Mouse (Mus musculus): ENCODE results near the gene Bean1. TPM values are rescaled to one million over a fixed set of nuclear protein-coding genes. Genes with fewer than 3 reads are reported as not detected.

Bean1 gene
- polyA plus RNA-seq, 1 experiment from 2014 or later: 0.06 TPM

- H3K27me3 ChIP-seq: peaks cover 4% of the 10 kb centered on the region; the same call in 1 of the 2 replicates
- H3K9me3 ChIP-seq (replicated peaks): no peaks in the 10 kb centered on the region
- H3K27ac ChIP-seq (replicated peaks): no peak overlapping the region
- no peak overlapping the region for H3K4me2 ChIP-seq
- WGBS (ENCODE audit: insufficient replicate concordance): 54% methylated on average over 3 of the region's 3 CpGs
- H3K36me3 ChIP-seq (replicated peaks): no peaks in the 10 kb centered on the region
- no peak overlapping the region for H3K9ac ChIP-seq
- ATAC-seq (ENCODE audit: insufficient read depth): no peak
- no peak overlapping the region for H3K4me3 ChIP-seq (replicated peaks)
- H3K4me1 ChIP-seq (replicated peaks): no peaks in the 10 kb centered on the region
These were observed 35.0 kb downstream of the Bean1 start for GRCm38 (mm10) chr8:104205292-104205691.

DNA sequence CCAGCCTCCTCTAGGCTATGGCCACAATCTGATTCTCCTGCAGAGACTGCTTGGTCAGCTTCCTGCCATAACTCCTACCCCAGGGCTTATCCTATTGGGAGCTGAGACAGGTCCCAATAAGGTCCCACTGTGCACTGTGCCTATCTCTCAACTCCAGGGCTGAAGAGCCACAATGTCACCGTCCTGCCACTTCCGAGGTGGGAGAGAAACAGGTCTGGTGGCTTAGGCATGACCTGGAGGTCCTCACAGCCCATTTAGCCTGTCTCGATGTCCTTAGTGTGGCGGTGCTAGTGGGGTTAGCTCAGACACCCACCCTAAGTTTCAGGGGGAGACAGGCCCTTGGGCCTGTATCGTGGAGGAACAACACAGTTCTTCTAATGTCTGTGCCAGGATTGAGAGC is 47.4 kb downstream of the Bean1 start:
- WGBS (ENCODE audit: insufficient replicate concordance): 77% methylated on average over 5 of the region's 5 CpGs
- Histone ChIP-seq H3K4me1 (replicated peaks) (no peaks in the 10 kb centered on the region), H3K27me3 (peaks cover 3% of the 10 kb centered on the region; the same call in 1 of the 2 replicates), H3K9ac (no peak overlapping the region), H3K27ac (replicated peaks) (no peak overlapping the region), H3K9me3 (replicated peaks) (no peaks in the 10 kb centered on the region), H3K4me3 (replicated peaks) (no peak overlapping the region), H3K36me3 (replicated peaks) (no peaks in the 10 kb centered on the region), H3K4me2 (no peak overlapping the region)
- ATAC-seq (ENCODE audit: insufficient read depth): no peak

GRCm38 (mm10) chr8:104219079-104219478 is 48.8 kb downstream of the Bean1 start:
- no peak overlapping the region for H3K4me3 ChIP-seq (replicated peaks)
- no peaks in the 10 kb centered on the region; the same call in 1 of the 2 replicates for H3K27me3 ChIP-seq
- no peak overlapping the region for H3K27ac ChIP-seq (replicated peaks)
- no peak overlapping the region for H3K9ac ChIP-seq
- H3K4me1 ChIP-seq (replicated peaks): no peaks in the 10 kb centered on the region
- WGBS (ENCODE audit: insufficient replicate concordance): 12% methylated on average over 11 of the region's 11 CpGs
- ATAC-seq (ENCODE audit: insufficient read depth): no peak
- no peaks in the 10 kb centered on the region for H3K9me3 ChIP-seq (replicated peaks)
- no peak overlapping the region for H3K4me2 ChIP-seq
- H3K36me3 ChIP-seq (replicated peaks): no peaks in the 10 kb centered on the region

DNA sequence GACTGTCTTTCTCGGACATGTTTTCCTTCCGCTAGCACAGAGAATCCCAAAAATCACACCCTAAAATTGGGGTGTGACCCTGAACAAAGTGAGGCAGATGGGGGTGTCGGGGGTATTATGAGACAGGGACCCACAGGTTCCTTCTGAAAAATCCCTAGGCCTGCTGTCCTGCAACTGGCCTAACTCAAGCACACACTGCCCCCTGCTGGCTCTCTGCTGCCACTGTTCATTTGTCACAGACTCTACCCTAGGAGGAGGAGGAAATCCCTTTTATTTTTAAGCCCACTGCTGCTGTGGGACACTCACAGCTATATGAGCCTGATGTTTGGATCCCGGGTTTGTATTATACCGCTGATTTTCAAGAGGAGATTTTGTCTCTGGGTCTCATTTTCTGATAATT is 49.6 kb downstream of the Bean1 start:
- H3K4me1 ChIP-seq (replicated peaks): no peaks in the 10 kb centered on the region
- no peak overlapping the region for H3K4me3 ChIP-seq (replicated peaks)
- no peaks in the 10 kb centered on the region for H3K9me3 ChIP-seq (replicated peaks)
- 37% methylated on average over 5 of the region's 5 CpGs for WGBS (ENCODE audit: insufficient replicate concordance)
- no peaks in the 10 kb centered on the region; the same call in 1 of the 2 replicates for H3K27me3 ChIP-seq
- no peak overlapping the region for H3K4me2 ChIP-seq
- no peaks in the 10 kb centered on the region for H3K36me3 ChIP-seq (replicated peaks)
- H3K27ac ChIP-seq (replicated peaks): no peak overlapping the region
- ATAC-seq (ENCODE audit: insufficient read depth): no peak
- H3K9ac ChIP-seq: no peak overlapping the region

- Histone ChIP-seq H3K27me3 (no peaks in the 10 kb centered on the region), H3K27ac (replicated peaks) (no peak overlapping the region), H3K9ac (no peak overlapping the region), H3K36me3 (replicated peaks) (peaks cover 25% of the 10 kb centered on the region), H3K4me2 (no peak overlapping the region), H3K4me1 (replicated peaks) (peaks cover 7% of the 10 kb centered on the region), H3K9me3 (replicated peaks) (no peaks in the 10 kb centered on the region), H3K4me3 (replicated peaks) (no peak overlapping the region)
- WGBS (ENCODE audit: insufficient replicate concordance): 78% methylated on average over 5 of the region's 5 CpGs
- no peak for ATAC-seq (ENCODE audit: insufficient read depth)
These were observed 56.8 kb downstream of the Bean1 start for GRCm38 (mm10) chr8:104227048-104227447.

GRCm38 (mm10) chr8:104230377-104230776 is 60.1 kb downstream of the Bean1 start:
- ATAC-seq (ENCODE audit: insufficient read depth): peak; percentile 45; the same call in 1 of the 2 replicates
- no peak overlapping the region for H3K4me3 ChIP-seq (replicated peaks)
- H3K27me3 ChIP-seq: no peaks in the 10 kb centered on the region
- no peak overlapping the region for H3K27ac ChIP-seq (replicated peaks)
- H3K9me3 ChIP-seq (replicated peaks): no peaks in the 10 kb centered on the region
- 34% methylated on average over 9 of the region's 9 CpGs for WGBS (ENCODE audit: insufficient replicate concordance)
- peaks cover 7% of the 10 kb centered on the region for H3K4me1 ChIP-seq (replicated peaks)
- H3K9ac ChIP-seq: no peak overlapping the region
- peaks cover 33% of the 10 kb centered on the region for H3K36me3 ChIP-seq (replicated peaks)
- H3K4me2 ChIP-seq: no peak overlapping the region

DNA sequence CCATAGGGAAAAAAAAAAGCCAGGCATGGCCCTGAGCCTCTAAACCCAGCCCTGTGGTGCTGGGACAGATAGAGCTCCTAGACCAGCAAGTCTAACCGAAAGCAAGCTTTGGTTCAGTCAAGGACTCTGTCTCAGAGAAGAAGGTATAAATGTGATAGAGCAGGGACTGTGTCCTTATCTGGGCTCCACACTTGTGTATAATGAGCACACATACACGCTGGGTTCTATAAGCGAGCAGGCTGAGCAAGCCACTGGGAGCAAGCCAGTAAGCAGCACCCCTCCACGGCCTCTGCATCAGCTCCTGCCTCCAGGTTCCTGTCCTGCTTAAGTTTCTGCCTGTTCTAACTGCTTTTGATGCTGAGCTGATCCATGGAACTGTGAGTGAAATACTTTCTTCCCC is 61.8 kb downstream of the Bean1 start:
- 39% methylated on average over 4 of the region's 4 CpGs for WGBS (ENCODE audit: insufficient replicate concordance)
- H3K27ac ChIP-seq (replicated peaks): 0 out of 2 replicates have a peak overlapping the region, but pooled peaks have one; percentile 62
- H3K9me3 ChIP-seq (replicated peaks): no peaks in the 10 kb centered on the region
- no peak for ATAC-seq (ENCODE audit: insufficient read depth)
- H3K4me1 ChIP-seq (replicated peaks): peaks cover 7% of the 10 kb centered on the region
- H3K4me2 ChIP-seq: no peak overlapping the region
- H3K36me3 ChIP-seq (replicated peaks): peaks cover 33% of the 10 kb centered on the region
- no peak overlapping the region for H3K4me3 ChIP-seq (replicated peaks)
- no peaks in the 10 kb centered on the region for H3K27me3 ChIP-seq
- H3K9ac ChIP-seq: no peak overlapping the region

DNA sequence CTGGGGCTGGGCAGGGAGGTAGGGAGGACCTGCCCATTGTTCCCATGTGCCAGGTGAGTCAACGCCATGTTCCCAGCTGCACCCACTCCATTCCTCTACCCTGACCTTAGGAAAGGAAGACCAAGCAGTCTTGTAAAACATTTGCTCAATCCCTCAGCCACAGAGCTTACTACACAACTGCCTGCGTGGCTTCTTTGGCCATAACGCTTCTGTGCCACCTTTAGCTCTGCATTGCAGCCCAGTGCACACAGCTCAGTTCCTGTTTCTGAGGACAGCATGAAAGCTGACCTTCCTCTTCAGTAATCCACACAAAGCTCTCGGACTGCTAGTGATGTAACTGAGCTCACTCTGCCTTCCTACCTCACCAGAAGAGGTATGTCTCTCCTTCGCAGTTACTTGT is 62.7 kb downstream of the Bean1 start:
- Histone ChIP-seq H3K4me3 (replicated peaks) (no peak overlapping the region), H3K9me3 (replicated peaks) (no peaks in the 10 kb centered on the region), H3K36me3 (replicated peaks) (peaks cover 28% of the 10 kb centered on the region), H3K9ac (no peak overlapping the region), H3K4me1 (replicated peaks) (peaks cover 7% of the 10 kb centered on the region), H3K4me2 (no peak overlapping the region), H3K27ac (replicated peaks) (peak overlapping the region; percentile 62), H3K27me3 (no peaks in the 10 kb centered on the region)
- ATAC-seq (ENCODE audit: insufficient read depth): peak; percentile 17; the same call in 1 of the 2 replicates
- 61% methylated on average over 5 of the region's 5 CpGs for WGBS (ENCODE audit: insufficient replicate concordance)

DNA sequence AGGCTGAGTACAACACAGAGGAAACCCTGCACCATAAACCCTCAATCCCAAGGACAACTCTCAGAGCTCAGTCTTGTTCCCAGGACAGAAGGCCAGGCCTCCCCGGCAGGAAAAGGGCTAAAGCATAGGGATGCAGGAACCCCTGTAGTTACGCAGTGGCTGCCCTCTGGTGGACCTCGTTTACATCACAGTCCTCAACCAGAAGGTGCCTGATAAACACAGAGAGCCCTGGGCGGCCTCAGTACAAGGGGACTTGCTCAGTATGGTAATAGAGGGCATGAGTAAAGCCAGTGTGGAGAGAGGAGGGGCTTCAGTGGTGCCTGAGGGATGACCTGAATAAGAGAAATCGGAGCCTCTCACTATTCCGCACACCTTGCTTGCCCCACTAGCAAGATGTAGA is 64.3 kb downstream of the Bean1 start:
- H3K9ac ChIP-seq: no peak overlapping the region
- no peaks in the 10 kb centered on the region for H3K27me3 ChIP-seq
- H3K27ac ChIP-seq (replicated peaks): no peak overlapping the region
- 54% methylated on average over 6 of the region's 6 CpGs for WGBS (ENCODE audit: insufficient replicate concordance)
- H3K4me3 ChIP-seq (replicated peaks): no peak overlapping the region
- no peak overlapping the region for H3K4me2 ChIP-seq
- H3K9me3 ChIP-seq (replicated peaks): no peaks in the 10 kb centered on the region
- no peak for ATAC-seq (ENCODE audit: insufficient read depth)
- peaks cover 14% of the 10 kb centered on the region for H3K36me3 ChIP-seq (replicated peaks)
- H3K4me1 ChIP-seq (replicated peaks): peaks cover 18% of the 10 kb centered on the region

DNA sequence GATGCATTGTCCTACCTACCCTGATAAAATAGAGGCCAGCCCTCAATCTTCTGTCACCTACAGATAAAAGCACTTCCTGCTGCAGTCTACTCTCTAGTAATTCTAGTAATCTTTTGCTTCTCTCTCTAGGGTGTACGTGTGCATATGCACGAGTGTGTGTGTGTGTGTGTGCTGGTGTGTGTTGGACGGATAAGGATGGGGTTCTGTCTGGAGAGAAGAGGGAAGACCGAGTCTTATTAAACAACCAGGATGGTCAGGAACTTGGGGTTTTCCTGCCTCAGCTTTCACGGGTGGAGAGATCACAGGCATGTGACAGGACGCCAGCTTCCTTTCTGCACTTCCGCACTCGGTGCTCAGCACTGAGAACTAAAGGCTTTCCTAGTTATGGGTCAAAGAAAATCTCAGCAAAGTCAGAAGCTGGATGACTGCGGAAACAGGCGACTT is 69.2 kb downstream of the Bean1 start:
- peaks cover 25% of the 10 kb centered on the region for H3K4me1 ChIP-seq (replicated peaks)
- H3K27me3 ChIP-seq: no peaks in the 10 kb centered on the region
- no peak overlapping the region for H3K9ac ChIP-seq
- no peaks in the 10 kb centered on the region for H3K9me3 ChIP-seq (replicated peaks)
- ATAC-seq (ENCODE audit: insufficient read depth): peak; percentile 70
- no peak overlapping the region; the same call in 1 of the 2 replicates for H3K27ac ChIP-seq (replicated peaks)
- no peak overlapping the region for H3K4me3 ChIP-seq (replicated peaks)
- 20% methylated on average over 10 of the region's 10 CpGs for WGBS (ENCODE audit: insufficient replicate concordance)
- H3K4me2 ChIP-seq: peak overlapping the region; percentile 29
- H3K36me3 ChIP-seq (replicated peaks): no peaks in the 10 kb centered on the region

DNA sequence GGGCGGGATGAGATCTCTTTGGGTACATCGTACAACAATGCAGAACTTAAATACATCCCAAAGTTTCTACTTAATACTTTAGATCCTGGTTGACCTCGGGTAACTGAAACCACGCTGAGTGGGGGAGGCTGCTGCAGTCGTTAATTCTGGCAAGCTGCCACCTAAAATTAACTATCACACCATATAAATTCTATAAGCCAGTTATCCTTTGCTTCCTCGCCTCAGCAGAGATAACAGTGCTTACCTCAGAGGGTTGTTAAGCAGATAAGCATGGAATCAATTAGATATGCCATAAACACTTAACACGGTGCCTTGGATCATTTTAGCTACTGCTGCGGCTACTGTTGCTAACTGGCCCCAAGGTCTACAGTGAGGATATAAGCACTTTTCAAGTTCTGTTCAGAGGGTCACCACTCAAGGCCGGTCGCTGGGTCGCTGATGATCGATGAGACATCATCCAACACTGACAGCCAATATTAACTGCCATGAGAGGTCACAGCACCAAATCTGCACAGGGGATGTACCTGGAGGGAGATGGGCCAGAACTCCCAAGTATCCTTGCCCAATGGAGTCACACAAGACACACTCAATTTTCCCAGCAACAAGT is 71.9 kb downstream of the Bean1 start:
- no peak overlapping the region for H3K9ac ChIP-seq
- no peak for ATAC-seq (ENCODE audit: insufficient read depth)

GRCm38 (mm10) chr8:104246621-104247020 is 76.4 kb downstream of the Bean1 start:
- H3K9ac ChIP-seq: no peak overlapping the region
- 0 out of 2 replicates have a peak overlapping the region, but pooled peaks have one; percentile 93 for H3K4me2 ChIP-seq
- no peaks in the 10 kb centered on the region for H3K9me3 ChIP-seq (replicated peaks)
- no peaks in the 10 kb centered on the region for H3K27me3 ChIP-seq
- no peak for ATAC-seq (ENCODE audit: insufficient read depth)
- peak overlapping the region; percentile 39; the same call in 1 of the 2 replicates for H3K27ac ChIP-seq (replicated peaks)
- H3K4me1 ChIP-seq (replicated peaks): peaks cover 51% of the 10 kb centered on the region
- H3K36me3 ChIP-seq (replicated peaks): no peaks in the 10 kb centered on the region
- WGBS (ENCODE audit: insufficient replicate concordance): 60% methylated on average over 4 of the region's 4 CpGs
- no peak overlapping the region for H3K4me3 ChIP-seq (replicated peaks)

More for the DNA sequence above, 71.9 kb downstream of the Bean1 start:
- no peak overlapping the region for H3K4me2 ChIP-seq
- H3K27ac ChIP-seq (replicated peaks): no peak overlapping the region
- peaks cover 31% of the 10 kb centered on the region for H3K4me1 ChIP-seq (replicated peaks)
- no peaks in the 10 kb centered on the region for H3K36me3 ChIP-seq (replicated peaks)
- H3K27me3 ChIP-seq: no peaks in the 10 kb centered on the region
- H3K4me3 ChIP-seq (replicated peaks): no peak overlapping the region
- WGBS (ENCODE audit: insufficient replicate concordance): 54% methylated on average over 12 of the region's 12 CpGs
- H3K9me3 ChIP-seq (replicated peaks): no peaks in the 10 kb centered on the region
